8 mouse cellular contexts compared by ENCODE assay signal in the genomic region with DNA sequence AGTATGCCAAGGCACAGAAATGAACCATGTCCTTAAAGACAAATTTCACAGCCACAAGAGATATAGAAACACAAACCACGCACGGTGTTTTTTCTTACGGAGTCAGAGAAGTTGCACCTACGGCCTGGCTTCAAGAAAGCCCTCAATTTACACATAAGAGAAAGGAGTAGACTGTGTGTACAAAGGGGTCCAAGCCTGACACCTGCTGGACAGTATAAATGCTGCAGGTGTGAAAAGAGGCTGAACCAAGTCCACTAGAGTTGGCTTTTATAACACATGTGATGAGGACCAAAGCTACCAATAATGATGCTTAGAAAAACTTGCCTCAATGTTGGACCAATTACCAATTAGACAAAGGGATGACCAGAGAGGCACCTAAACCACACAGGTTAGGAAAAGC. TPM values are rescaled to one million over a fixed set of nuclear protein-coding genes. Genes with fewer than 3 reads are reported as not detected.
DNase-seq lines count a peak whose midpoint lies in the region; ATAC-seq lines count a peak whose summit lies in the region.

No protein-coding gene starts in this region.

- ATAC-seq in hematopoietic stem cell, adult 5-6 weeks (replicated peaks in 1 of 2; ENCODE audit: insufficient read depth in 1 of 2, low FRiP score in 2 of 2, low TSS enrichment in 1 of 2, low read depth in 1 of 2, poor library complexity in 2 of 2, severe bottlenecking in 2 of 2), result peak; percentile 83
- ATAC-seq in megakaryocyte, adult 5-6 weeks (ENCODE audit: poor library complexity, severe bottlenecking), result peak; percentile 62

- peak; percentile 21 to 36 for DNase-seq in adrenal gland, adult 18-20 months (ENCODE audit: low spot score in 2 of 2)
- no peak for DNase-seq in adrenal gland, adult 8-10 months
- DNase-seq in R1 (ENCODE audit: low read depth, low spot score), result peak; percentile 81
- peak; percentile 63 to 72 for DNase-seq in cerebellum, postnatal 36 days
- peak; percentile 25 to 51 for DNase-seq in layer of hippocampus, adult 8-10 months (ENCODE audit: low spot score in 2 of 2)
- DNase-seq in right cerebral cortex, postnatal 14 days, result peak; percentile 46

RNA-seq across cellular contexts. Expression of gene Cep78, which starts 2.9 kb away (rescaled TPM):
- 1 to 10 TPM; 5.4 to 6.8 TPM for total RNA-seq in adrenal gland, adult 18-20 months (2021)
- total RNA-seq in adrenal gland, adult 8-10 months (2022), result 10 to 100 TPM in 2 of 4 experiments, 1 to 10 TPM in 2; 8.4 to 18.1 (median 11.0) TPM
- total RNA-seq in hematopoietic stem cell, adult 5-6 weeks (2017), result 18.1 and 19.5 TPM in 2 replicates
- total RNA-seq in layer of hippocampus, adult 8-10 months (2022), result 10 to 100 TPM in 3 of 4 experiments, 1 to 10 TPM in 1; 9.9 to 11.8 (median 11.5) TPM
- 11.7 and 12.1 TPM in 2 replicates for total RNA-seq in megakaryocyte, adult 5-6 weeks (2015)
- 13.4 and 13.8 TPM in 2 replicates for total RNA-seq in megakaryocyte, adult 5-6 weeks (2017)

RNA-seq across cellular contexts. Expression of gene Psat1, which starts 34.7 kb away (rescaled TPM):
- 100 to 1,000 TPM in 1 of 2 experiments, 10 to 100 TPM in 1; 39.0 to 120 TPM for total RNA-seq in adrenal gland, adult 18-20 months (2021)
- 100 to 1,000 TPM in 1 of 4 experiments, 10 to 100 TPM in 3; 38.3 to 144 (median 66.5) TPM for total RNA-seq in adrenal gland, adult 8-10 months (2022)
- 67.0 and 67.2 TPM in 2 replicates for total RNA-seq in hematopoietic stem cell, adult 5-6 weeks (2017)
- total RNA-seq in layer of hippocampus, adult 8-10 months (2022), result 100 to 1,000 TPM; 116 to 123 (median 118) TPM
- total RNA-seq in megakaryocyte, adult 5-6 weeks (2015), result 82.6 and 86.8 TPM in 2 replicates
- 56.3 and 58.2 TPM in 2 replicates for total RNA-seq in megakaryocyte, adult 5-6 weeks (2017)
